Mouse (Mus musculus) heart, postnatal 0 days (tissue): ENCODE results near the gene Gstm2.

Source experiments
- CTCF ChIP-seq: IDR thresholded peaks from 2 replicates; pipeline ENCODE4 v1.5.1; 2016; ENCODE audit warnings: antibody characterized with exemption, control low read depth, low read depth
- EP300 ChIP-seq: IDR thresholded peaks from 2 replicates; pipeline ENCODE4 v1.6.1; 2016; ENCODE audit warnings: antibody characterized with exemption, low read depth

DNA sequence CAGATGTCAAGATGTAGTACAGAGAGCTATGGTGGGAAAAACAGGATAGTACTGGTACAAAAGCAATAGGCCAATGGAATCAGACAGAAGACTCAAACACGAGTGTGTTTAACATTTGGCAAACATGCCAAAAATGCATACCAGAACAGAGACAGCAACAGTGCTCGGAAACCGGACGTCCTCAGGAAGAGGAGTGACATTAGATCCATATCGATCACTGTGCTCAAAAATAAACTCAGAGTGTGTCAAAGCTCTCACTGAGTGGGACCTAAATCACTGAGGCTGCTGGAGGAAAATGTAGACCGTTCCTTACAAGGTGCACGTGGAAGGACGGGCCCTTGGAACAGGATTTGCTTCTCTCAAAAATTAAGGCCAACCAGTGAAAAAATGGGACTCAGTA, 15.8 kb upstream of the Gstm2 start:
- TF ChIP-seq EP300 (no peak), CTCF (no peak)
